Mouse (Mus musculus) midbrain, embryonic 11.5 days (tissue): ENCODE data around the gene Smco3. TPM values are rescaled to one million over a fixed set of nuclear protein-coding genes. Genes with fewer than 3 reads are reported as not detected.

Experiments used
- ATAC-seq: fragments of 200-750 bp; cut with Nextera tagmentation; 2 replicates; pipeline ENCODE4 v1.8.0; 2017; ENCODE audit warnings: moderate TSS enrichment, moderate library complexity; ENCODE audit not compliant: low FRiP score
- DNase-seq: peaks from one replicate; pipeline ENCODE4 v3.0.0; 2015; ENCODE audit warnings: low spot score; ENCODE audit errors: missing footprints
- H3K27ac ChIP-seq: fragments of 300-500 bp; sonication (generic); 2 replicates; pipeline ENCODE4 v1.5.1; 2014; ENCODE audit warnings: low read depth, low read length
- H3K27me3 ChIP-seq: fragments of 300-500 bp; sonication (generic); 2 replicates; pipeline ENCODE4 v1.6.1; 2014; ENCODE audit warnings: mild to moderate bottlenecking, low read length, moderate library complexity, mixed read lengths; ENCODE audit not compliant: control insufficient read depth, insufficient read depth
- H3K36me3 ChIP-seq: fragments of 300-500 bp; sonication (generic); 2 replicates; pipeline ENCODE4 v1.6.1; 2014; ENCODE audit warnings: mild to moderate bottlenecking, low read length, moderate library complexity, mixed read lengths; ENCODE audit not compliant: control insufficient read depth, insufficient read depth
- H3K4me1 ChIP-seq: fragments of 300-500 bp; sonication (generic); 2 replicates; pipeline ENCODE4 v1.6.1; 2014; ENCODE audit warnings: low read length; ENCODE audit not compliant: control insufficient read depth, insufficient read depth
- H3K4me2 ChIP-seq: fragments of 300-500 bp; sonication (generic); 2 replicates; pipeline ENCODE4 v1.6.1; 2014; ENCODE audit warnings: mild to moderate bottlenecking, moderate library complexity
- H3K4me3 ChIP-seq: fragments of 300-500 bp; sonication (generic); 2 replicates; pipeline ENCODE4 v1.5.1; 2014; ENCODE audit warnings: low read depth, low read length
- H3K9ac ChIP-seq: fragments of 300-500 bp; sonication (generic); 2 replicates; pipeline ENCODE4 v1.6.1; 2014; ENCODE audit warnings: low read length
- H3K9me3 ChIP-seq: fragments of 300-500 bp; sonication (generic); 2 replicates; pipeline ENCODE4 v1.6.1; 2016; ENCODE audit warnings: low read length; ENCODE audit not compliant: control insufficient read depth
- WGBS: fragments of 180-500 bp; shearing (Covaris S2); extraction: QIAGEN DNeasy Blood & Tissue Kit; methylation state at CpG from one replicate; pipeline ENCODE4 v1.1.7; 2014; 5-methylcytosine and 5-hydroxymethylcytosine counted together
- polyA plus RNA-seq: library from polyadenylated mRNA; unstranded; fragments of >200 nt; fragmentation: Nextera tagmentation; extraction: Ambion mirVana; gene quantifications from 2 replicates; pipeline ENCODE4 v1.2.1, GENCODE M21; 2014

Smco3 gene
- polyA plus RNA-seq, 1 experiment from 2014 or later: 0.12 TPM

DNA sequence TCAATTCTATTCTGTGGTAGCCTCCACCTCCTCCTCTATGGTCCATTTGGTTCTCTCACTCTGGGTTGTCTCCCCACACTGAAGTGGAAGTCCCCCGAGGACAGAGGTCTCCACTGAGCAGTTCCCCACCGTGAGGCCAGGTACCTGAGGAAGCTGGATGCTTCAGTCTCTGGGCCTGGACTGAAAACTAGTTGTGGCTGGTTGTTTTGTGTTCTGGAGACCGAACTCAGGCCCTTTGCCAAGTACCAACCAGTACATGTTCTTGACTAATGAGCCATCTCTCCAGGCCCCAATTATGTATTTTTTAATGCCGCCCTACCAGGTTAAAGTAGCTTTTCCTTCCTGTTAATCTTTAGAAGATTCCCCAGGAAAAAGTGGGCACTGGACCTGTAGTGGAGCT lies 17.1 kb upstream of the Smco3 start:
- no peak overlapping the region for H3K4me3 ChIP-seq
- no peak overlapping the region for H3K9ac ChIP-seq
- DNase-seq: no peak
- no peak for ATAC-seq
- no peaks in the 10 kb centered on the region for H3K36me3 ChIP-seq
- H3K9me3 ChIP-seq: no peaks in the 10 kb centered on the region
- no peak overlapping the region for H3K4me2 ChIP-seq
- WGBS: 92% methylated on average over 4 of the region's 4 CpGs
- H3K27me3 ChIP-seq: no peaks in the 10 kb centered on the region
- no peaks in the 10 kb centered on the region for H3K4me1 ChIP-seq
- H3K27ac ChIP-seq: no peak overlapping the region

DNA sequence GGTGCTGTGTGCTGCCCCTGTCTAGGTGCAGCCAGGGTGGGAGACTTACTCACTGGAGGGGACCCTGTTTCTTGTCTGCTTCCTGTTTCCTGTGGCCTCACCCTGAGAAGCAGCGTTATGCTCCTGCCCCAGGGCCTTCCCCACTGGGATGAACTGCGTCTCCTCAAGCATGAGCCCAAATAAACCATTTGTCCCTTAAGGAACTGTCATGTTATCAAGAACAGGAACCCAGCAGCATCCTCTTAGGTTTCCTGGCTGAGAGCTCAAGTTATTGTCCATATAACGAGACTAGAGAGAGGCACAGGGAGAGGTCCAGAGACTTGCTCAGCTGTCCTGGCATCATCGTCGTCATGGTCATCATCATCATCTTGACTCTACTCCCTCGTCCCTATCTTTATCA lies 15.0 kb upstream of the Smco3 start:
- peak; percentile 75 for DNase-seq
- Histone ChIP-seq H3K27ac (no peak overlapping the region), H3K9ac (no peak overlapping the region), H3K36me3 (no peaks in the 10 kb centered on the region), H3K4me2 (no peak overlapping the region), H3K4me3 (no peak overlapping the region), H3K9me3 (no peaks in the 10 kb centered on the region), H3K4me1 (no peaks in the 10 kb centered on the region), H3K27me3 (no peaks in the 10 kb centered on the region)
- ATAC-seq: no peak
- WGBS: 78% methylated on average over 6 of the region's 6 CpGs

DNA sequence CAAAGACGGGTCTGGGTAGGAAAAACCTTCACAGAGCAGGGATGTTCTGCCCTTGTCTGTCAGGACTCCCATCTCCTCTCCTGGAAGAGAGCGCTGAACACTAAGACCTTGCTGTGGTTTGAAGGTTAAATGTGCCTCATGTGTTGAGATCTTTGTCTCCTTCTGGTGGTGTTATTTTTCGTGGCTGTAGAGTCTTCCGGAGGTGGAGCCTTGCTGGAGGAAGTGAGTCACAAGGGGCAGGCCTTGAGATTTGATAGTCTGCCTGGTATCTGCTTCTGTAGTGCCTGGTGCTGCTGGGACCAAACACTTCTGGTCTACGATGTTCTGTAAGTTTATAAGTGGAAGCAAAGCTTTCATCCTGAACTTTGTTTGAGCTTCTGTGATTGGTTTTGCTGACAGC lies 13.7 kb upstream of the Smco3 start:
- Histone ChIP-seq H3K27me3 (no peaks in the 10 kb centered on the region), H3K36me3 (no peaks in the 10 kb centered on the region), H3K9ac (no peak overlapping the region), H3K27ac (no peak overlapping the region), H3K4me2 (no peak overlapping the region), H3K9me3 (no peaks in the 10 kb centered on the region), H3K4me3 (no peak overlapping the region), H3K4me1 (no peaks in the 10 kb centered on the region)
- ATAC-seq (no peak), DNase-seq (no peak)
- WGBS: 89% methylated on average over 5 of the region's 5 CpGs

GRCm38 (mm10) chr6:136848399-136848798 lies 13.1 kb upstream of the Smco3 start:
- no peak for ATAC-seq
- no peak overlapping the region for H3K4me2 ChIP-seq
- H3K4me1 ChIP-seq: no peaks in the 10 kb centered on the region
- H3K27me3 ChIP-seq: no peaks in the 10 kb centered on the region
- no peak overlapping the region for H3K27ac ChIP-seq
- no peak for DNase-seq
- no peak overlapping the region for H3K4me3 ChIP-seq
- H3K9ac ChIP-seq: no peak overlapping the region
- 92% methylated on average over 8 of the region's 8 CpGs for WGBS
- no peaks in the 10 kb centered on the region for H3K36me3 ChIP-seq
- no peaks in the 10 kb centered on the region for H3K9me3 ChIP-seq

DNA sequence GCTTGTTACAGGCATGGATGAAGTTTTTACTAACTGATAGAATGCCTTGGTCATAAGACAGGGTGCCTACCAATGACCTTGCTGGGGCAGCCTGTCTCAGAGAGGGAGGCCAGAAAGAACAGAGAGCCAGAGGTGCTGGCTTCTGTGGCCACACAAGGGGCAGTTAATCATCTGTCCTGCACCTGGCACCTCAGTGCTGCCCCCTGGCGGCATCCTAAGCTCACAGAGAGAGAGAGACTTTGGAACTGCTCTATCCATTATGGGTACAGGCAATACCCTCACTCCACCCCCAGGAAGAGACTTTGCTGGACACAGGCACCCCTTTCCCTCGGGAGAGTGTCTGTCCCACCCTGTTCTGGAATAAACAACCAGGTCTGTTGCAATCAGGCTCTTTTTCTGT lies 12.5 kb upstream of the Smco3 start:
- H3K4me1 ChIP-seq: no peaks in the 10 kb centered on the region
- H3K4me3 ChIP-seq: no peak overlapping the region
- H3K27ac ChIP-seq: no peak overlapping the region
- no peak overlapping the region for H3K9ac ChIP-seq
- DNase-seq: peak; percentile 86
- no peaks in the 10 kb centered on the region for H3K27me3 ChIP-seq
- ATAC-seq: no peak
- no peaks in the 10 kb centered on the region for H3K36me3 ChIP-seq
- H3K4me2 ChIP-seq: no peak overlapping the region
- H3K9me3 ChIP-seq: no peaks in the 10 kb centered on the region
- 28% methylated on average over 2 of the region's 2 CpGs for WGBS

- Histone ChIP-seq H3K4me3 (no peak overlapping the region), H3K9ac (no peak overlapping the region), H3K27ac (no peak overlapping the region), H3K4me2 (no peak overlapping the region), H3K9me3 (no peaks in the 10 kb centered on the region), H3K4me1 (no peaks in the 10 kb centered on the region), H3K36me3 (no peaks in the 10 kb centered on the region), H3K27me3 (no peaks in the 10 kb centered on the region)
- no peak for ATAC-seq
- peak; percentile 82 for DNase-seq
- 94% methylated on average over 3 of the region's 3 CpGs for WGBS
Observed at GRCm38 (mm10) chr6:136847267-136847666, 12.0 kb upstream of the Smco3 start.

GRCm38 (mm10) chr6:136845706-136846480 lies 10.6 kb upstream of the Smco3 start:
- no peak overlapping the region for H3K9ac ChIP-seq
- H3K27me3 ChIP-seq: no peaks in the 10 kb centered on the region
- H3K9me3 ChIP-seq: no peaks in the 10 kb centered on the region
- WGBS: 80% methylated on average over 5 of the region's 5 CpGs
- H3K4me2 ChIP-seq: no peak overlapping the region
- peak; percentile 51 for DNase-seq
- no peaks in the 10 kb centered on the region for H3K4me1 ChIP-seq
- no peak for ATAC-seq
- H3K36me3 ChIP-seq: no peaks in the 10 kb centered on the region
- no peak overlapping the region for H3K4me3 ChIP-seq
- H3K27ac ChIP-seq: no peak overlapping the region

GRCm38 (mm10) chr6:136844903-136845302 lies 9.7 kb upstream of the Smco3 start:
- Histone ChIP-seq H3K4me1 (no peaks in the 10 kb centered on the region), H3K9me3 (no peaks in the 10 kb centered on the region), H3K27ac (no peak overlapping the region), H3K27me3 (no peaks in the 10 kb centered on the region), H3K9ac (no peak overlapping the region), H3K4me3 (no peak overlapping the region), H3K4me2 (no peak overlapping the region), H3K36me3 (no peaks in the 10 kb centered on the region)
- DNase-seq: no peak
- no peak for ATAC-seq
- WGBS: 65% methylated on average over 2 of the region's 2 CpGs

GRCm38 (mm10) chr6:136837323-136837722 lies 2.1 kb upstream of the Smco3 start:
- Histone ChIP-seq H3K9me3 (no peaks in the 10 kb centered on the region), H3K36me3 (no peaks in the 10 kb centered on the region), H3K4me3 (no peak overlapping the region), H3K4me1 (no peaks in the 10 kb centered on the region), H3K9ac (no peak overlapping the region), H3K27me3 (no peaks in the 10 kb centered on the region), H3K27ac (no peak overlapping the region), H3K4me2 (no peak overlapping the region)
- 80% methylated on average over 3 of the region's 3 CpGs for WGBS
- no peak for ATAC-seq
- no peak for DNase-seq
